Mouse (Mus musculus) stomach, postnatal 0 days (tissue): ENCODE measurements at regions not wholly inside any gene's neighbourhood (a gene's known extent, or its start where the extent isn't known, plus 50 kb on each side); places are given as distances from the start of the nearest gene placed in this dataset.

Experiments
- CTCF ChIP-seq: IDR thresholded peaks from 2 replicates; pipeline ENCODE4 v1.5.1; 2016; ENCODE audit warnings: antibody characterized with exemption, low read depth, mild to moderate bottlenecking, moderate library complexity
- EP300 ChIP-seq: optimal IDR thresholded peaks from 2 replicates; pipeline ENCODE3; 2016; ENCODE audit warnings: antibody characterized with exemption

GRCm38 (mm10) chr13:35529577-35529976 is 130.1 kb upstream of the Cdyl start:
- no peak for TF ChIP-seq CTCF
- TF ChIP-seq EP300: no peak
